Mouse (Mus musculus) ES-CJ7 (cell line): ENCODE data around the gene Tango2.

ENCODE experiments used
- DNase-seq: peaks from one replicate; pipeline ENCODE4 v3.0.0; 2011; ENCODE audit warnings: low read depth, low spot score

Gene Tango2

DNA sequence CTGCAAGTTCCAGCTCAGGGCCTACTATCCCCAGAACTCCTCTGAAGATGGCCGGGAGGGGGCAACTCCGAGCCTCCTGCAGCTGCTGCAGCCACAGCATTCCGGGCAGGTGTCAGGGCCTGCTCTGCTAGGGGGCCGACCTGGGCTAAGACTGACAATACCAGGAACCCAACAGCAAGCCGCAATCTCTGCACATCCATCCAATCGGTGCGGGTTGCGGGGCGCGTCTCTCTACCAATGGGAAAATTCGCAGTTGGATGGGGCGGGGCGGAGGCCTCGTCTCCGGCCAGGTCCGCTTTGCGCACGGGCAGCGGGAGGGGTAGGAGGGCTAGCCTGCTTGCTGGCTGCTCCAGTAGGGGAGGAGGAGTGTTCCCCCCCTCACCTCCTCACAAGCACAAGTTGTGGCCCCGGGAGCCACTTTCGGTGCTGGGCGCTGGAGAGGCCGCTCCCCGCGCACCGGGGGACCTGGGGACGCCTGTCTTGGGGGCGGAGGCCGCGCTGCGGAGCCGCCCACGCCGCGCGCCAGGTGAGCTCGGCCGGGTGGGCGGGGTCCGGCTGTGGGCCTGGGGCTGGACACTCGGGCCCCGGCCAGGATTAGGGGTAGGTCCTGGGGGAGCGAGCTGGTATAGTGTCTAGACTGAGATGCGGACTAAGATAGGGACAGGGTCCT lies at the start of gene Tango2, which contains the start of gene Arvcf:
Gene Tango2, minus strand, starts transcription at position 173 of the 670 bp plus-strand sequence.
Gene Arvcf, plus strand, starts transcription at position 252 of the 670 bp plus-strand sequence.
- DNase-seq, result peak; percentile 94

DNA sequence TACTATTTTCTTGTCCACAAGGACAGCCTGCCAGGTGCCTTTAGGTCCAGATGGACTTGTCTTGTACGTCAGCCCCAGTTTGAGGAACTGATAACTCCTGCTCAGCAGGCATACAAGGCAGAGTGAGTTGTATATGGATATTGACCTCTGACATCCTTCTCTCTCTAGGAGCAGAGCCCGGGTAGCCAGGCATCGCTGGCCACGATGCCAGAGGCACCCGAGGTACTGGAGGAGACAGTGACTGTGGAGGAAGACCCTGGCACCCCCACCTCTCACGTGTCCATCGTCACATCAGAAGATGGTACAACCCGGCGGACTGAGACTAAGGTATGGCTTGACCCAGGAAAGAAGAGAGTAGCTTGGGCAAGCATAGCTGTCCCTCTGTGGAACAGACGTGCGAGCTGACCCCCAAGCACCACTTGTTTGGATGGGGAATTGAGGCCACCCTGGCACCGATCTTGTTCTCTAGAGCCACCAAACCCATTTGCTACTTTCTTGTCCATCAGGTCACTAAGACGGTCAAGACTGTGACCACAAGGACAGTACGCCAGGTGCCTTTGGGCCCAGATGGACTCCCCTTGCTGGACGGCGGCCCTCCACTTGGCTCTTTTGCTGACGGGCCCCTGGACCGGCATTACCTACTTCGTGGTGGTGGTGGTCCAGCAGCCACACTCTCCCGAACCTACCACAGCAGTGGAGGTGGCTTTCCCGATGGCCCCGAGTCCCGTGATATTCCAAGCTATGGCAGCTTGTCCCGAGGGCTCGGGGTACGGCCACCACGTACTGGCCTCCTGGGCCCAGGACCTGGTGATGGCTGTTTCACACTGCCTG lies 49.1 kb upstream of the Tango2 start:
- no peak for DNase-seq

DNA sequence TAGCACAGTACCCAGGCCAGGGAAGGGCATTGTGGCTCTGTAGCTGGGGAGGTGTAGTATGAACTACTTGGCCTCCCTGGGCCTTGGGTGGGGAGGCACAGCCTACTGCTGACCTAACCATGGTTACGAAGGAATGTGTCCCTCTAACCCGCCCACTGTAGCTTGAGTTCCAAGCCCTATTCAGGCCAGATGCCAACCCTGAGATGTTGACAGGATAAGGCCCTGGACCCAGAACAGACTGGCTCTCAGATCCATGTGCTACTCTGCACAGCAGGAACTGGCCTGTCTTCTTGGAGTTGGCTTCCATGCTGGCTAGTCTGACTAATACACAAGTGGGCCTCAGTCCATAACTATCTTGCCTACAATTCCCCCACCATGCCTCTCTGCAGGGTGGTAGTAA lies 48.3 kb upstream of the Tango2 start:
- no peak for DNase-seq

DNA sequence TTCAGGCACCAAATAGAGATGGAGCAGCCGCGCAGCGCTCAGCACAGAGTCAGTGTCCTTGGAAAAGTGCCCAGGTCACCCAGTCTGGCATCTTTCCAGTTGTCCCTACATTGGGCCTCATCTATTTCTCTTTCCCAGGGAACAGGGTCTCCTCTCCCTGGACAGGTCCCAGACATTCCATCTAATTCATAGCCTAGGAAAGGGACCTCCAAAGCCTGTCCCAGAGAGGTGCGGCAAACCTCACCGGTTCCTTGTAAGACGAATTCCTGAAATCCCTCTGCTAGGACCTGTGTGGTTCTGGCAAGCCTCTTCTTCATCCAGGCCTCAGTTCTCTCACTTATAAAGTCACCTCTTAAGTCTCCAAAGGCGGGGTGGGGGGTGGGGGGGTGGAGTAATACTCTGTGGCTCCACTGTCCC lies 47.7 kb upstream of the Tango2 start:
- no peak for DNase-seq

DNA sequence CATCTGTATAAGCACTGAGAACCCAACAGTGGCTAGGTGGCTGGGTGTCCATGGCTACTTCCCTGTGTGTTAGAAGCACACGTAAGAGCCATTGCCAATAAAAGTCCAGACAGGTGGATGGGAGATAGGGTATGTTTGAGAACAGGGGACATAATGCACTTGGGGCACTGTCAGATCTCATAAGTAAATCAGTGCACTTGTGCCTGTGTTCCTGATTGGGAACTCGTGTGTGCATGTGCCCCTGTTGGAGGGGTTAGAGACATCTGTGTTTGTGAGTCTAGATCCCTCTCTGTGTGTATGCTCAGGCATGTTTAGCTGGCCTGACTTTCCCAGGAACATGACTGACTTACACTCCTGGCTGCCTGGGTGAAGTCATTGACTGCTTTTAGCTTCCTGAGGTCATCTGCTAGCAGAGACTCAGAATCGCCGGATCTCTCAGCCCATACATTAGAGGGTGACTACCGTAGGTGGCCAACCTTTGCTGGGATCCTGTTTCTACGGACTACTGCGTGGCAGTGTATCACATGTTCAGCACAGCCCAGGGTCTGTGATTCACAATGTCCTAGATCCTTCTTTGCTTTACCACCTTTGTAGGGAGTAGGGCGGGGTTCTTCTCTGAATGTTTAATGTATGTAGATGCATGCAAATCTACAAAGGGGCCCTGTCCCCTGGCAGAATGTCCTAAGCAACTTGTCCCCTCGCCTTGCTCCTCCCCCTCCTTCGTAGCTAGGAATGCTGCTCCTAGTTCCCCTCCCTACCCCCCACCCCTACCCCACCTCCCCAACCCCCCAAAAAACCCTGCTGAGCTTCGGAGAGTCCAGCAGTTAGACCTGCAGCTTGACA lies 47.1 kb upstream of the Tango2 start:
- peak; percentile 93 for DNase-seq

DNA sequence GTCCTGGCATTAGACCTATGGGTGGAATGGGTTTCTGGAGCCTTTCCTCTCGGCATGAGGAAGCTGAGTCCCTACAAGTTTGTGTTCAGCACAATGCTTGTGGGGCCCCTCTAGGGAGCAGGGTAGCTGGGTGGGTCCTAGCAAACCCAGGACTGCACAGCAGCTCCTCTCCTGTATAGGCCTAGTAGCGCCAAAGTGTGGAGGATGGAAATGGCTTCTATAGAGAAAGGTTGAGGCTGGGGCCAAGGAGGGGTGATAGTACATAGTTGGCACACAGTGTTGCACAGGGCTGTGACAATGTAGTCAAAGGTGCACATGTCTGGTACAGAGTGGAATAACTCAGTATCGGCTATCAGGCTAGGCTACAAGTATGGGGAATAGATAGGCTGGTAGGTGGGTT lies 46.2 kb upstream of the Tango2 start:
- DNase-seq, result no peak

DNA sequence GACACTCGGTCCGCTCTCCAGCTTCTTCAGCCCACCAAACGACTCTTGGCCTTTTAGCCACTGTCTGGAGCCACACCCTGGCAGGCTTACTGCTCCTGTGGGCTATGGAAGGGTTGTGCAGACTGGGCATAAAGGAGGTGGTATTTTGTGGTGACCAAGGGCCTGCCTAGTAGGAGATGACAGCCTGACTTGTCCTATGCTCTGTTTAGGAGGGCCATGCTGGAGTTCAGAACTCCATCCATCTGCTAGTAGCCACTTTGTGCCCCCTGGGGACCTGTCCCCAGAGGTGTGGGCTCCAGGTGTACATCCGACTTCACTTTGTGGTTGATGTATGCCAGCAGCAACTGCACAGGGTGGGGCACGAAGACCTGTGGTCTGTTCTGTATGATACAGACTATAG lies 45.7 kb upstream of the Tango2 start:
- no peak for DNase-seq

DNA sequence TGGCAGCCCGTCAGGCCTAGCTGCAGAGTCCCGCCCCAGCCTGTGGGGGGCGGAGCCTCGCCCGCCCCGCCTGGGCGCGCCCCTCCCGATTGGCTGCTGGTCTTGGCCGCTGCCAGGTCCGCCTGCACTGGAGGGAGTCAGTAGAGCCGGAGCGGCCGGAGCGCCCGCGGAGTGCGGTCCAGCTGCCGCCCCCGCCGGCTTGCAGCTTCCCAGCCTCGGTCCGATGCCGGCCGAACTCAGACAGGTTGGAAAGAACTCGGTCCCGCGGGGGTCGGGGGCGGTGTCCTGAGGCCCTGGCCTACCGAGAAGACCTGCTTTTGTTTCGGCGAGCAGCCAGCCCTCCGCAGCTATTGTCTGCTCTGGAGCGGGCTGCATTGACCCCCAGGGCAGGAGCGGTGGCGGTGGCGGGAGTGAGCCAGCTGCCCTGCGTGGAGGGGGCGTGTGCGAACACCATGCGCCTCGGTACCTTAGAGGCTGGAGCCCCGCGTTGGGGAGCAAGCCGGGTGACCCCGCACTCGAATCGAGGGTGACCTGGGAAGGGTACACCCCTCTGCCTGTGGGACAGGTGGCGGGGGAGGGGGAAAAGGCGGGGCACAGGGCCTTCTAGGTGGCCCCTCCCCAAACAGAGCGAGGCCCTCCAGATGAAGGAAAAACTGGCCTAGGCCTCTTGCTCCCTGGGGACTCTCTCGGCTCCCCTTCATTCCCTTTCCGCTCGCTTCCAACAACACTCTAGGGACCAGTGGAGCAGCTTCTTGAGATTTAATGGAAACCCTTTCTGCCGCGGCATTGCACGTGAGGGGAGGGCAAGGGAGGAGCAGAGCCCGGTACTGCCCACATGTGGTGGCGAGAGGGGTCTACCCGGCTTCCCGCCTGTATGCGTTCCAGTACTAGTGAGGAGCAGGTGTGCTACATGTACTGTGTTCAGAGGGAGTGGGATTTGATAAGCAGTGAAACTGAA lies 44.8 kb upstream of the Tango2 start:
- DNase-seq, result peak; percentile 76

DNA sequence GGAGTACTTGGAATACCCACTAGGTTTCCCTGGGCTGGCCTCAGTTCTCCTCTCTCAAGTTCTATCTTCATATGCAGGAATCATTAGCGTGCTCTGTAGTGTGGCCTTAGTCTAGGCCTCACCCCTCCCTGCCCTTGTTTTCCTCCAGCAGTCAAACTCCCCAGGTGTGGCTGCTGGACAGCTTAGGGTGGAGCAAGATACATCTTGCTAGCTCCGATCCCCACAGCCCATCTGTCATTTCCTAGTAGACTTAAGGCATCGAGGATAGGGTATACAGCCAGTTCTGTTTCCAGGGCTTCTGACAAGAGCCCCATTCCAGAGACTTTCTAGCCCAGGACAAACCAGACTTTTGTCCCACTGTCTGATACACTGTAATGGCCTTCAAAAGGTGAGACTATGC lies 43.8 kb upstream of the Tango2 start:
- DNase-seq, result no peak

DNA sequence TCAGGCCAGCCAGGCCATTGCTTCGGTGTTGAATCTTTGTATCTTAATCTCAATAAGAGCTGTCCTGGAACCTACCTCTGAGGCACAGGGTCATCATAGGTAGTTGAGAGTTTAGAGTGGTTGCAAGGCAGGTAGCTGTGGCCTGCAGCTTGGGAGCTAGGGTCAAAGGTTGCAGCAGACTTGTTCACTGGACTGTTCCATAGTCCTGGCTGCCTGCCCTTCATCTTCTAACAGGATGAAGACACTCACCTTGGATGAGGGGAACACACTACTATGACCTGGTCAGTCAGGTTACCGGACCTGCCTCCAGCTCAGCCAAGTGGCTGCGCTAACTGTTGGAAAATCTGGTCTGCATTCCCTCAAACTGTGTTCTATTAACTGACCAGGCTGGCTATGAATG lies 43.2 kb upstream of the Tango2 start:
- DNase-seq, result no peak

DNA sequence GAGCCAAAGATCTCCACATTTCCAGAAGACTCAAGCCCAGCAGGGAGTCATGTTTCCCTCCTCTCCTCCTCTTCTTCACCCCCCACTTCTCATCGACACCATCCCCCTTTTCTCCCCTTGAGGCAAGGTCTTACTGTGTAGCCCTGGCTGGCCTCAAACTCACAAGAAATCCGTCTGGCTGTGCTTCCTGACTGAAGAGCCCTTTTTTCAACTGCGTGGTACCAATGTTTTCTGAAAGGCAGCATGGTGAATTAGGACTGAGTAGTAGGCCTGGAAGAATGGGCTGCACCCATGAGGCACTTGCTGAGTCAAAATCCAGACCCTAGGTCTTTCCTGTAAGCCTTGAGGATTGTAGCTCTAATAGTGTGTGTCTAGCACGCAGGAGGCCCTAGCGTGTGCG lies 42.5 kb upstream of the Tango2 start:
- DNase-seq, result no peak

DNA sequence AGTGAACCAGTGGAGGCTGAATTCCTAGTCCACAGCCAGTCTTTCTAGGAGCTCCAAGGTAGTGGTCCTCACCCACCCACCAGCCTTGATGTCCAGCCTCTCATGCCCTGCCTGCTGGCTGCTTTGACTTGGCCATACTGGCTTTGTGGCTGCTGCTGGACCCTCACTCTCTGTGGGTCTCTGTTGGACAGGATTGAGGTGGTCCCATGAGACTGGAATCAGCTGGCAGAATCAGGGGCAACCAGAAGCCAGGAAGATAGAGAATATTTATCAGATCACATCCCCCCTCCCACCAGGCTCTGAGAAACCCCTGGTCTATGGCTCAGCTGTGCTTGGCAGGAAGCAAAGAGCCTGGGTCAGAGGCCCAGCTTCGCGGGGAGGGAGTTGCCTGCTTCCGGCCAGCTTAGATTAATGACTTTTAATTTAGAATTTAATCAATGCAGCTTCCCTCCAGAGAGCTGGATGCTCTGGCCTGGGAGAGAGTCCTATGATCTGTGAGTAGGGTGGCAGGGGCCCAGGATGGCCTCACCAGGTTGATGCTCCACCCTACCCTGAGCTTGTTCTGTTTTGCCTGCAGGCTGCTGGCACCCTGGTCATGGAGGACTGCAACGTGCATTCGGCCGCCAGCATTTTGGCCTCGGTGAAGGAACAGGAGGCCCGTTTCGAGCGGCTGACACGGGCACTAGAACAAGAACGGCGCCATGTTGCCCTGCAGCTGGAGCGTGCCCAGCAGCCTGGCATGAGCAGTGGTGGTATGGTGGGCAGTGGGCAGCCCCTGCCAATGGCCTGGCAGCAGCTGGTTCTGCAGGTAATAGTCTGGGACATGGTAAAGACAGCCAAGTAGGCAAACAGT lies 40.9 kb upstream of the Tango2 start:
- DNase-seq, result no peak

DNA sequence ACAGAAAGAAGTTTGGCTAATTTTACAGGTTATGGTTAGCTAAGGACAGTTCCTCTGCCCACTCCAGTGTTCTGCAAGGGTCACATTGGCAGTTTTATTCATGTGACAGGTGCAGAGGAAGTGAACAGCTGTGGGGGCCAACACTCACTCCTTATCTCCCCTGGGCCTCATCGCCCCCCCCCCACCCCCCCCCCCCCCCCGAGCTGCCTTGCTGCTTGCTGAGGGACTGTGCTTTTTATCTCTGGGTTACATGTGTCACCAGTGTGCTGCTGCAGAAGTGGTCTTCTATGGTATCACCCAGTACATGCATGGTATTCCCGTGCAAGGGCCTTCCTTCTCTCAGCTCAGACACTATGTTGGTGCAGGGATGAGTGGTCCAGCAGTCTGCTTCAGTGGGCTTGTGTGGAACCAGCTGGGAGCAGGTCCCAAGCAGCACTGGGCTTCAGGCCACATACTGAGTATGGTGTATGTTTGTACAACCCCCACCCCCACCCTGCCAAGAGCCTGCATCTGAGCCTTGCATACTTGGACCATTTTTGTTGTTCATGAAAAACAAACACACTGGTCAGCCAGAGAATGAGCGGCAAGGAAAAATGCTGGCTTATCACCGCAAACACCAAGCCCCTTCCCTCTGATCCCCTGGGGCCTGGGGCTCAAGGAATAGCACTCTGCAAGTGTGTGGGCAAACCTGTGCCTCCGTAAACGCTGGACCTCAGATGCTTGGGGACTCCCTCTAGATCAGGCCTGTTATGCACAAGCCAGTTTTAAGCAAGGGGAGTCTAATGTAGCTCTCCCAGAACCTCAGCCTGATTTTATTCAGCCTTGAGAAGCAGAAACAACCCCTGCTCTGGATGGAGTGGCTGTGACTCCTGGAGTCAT lies 40.0 kb upstream of the Tango2 start:
- DNase-seq, result no peak

DNA sequence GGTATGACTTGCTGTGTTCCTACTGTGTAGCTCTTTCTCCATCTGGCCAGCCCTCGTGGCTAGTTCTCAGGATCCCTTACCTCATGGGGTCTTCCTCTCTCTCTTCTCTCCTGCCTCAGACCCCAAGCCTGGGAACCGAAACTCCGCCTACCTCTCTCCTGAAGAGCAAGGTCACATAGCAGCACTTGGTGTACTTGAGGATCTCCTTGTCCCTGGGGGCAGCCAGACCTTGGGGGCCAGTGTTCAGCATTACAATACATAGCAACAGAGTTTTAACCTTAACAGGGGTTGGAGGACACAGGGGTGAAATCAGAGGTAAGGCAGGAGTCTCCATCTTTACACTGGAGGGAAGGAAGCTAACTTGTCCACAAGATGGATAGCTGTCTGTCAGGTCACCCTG lies 39.1 kb upstream of the Tango2 start:
- DNase-seq, result peak; percentile 81

DNA sequence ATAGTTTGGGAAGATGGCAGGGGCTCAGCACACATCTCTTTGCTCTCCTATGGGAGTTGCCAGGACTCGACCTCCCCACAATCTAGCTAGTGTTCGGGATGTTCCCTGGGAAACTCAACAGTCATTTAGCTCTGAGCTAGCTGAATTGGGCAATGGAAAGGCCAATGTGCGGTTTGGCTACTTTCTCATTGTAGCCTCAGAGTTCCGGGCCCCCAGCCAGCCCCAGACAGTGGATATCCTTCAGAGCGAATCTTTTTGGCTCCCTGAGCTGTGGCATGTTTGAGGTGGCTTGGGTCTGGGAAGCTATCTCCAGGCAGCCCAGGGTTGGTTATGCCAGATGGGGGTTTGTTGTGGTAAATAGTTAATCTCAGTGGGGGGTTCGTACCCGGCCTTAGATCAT lies 38.5 kb upstream of the Tango2 start:
- DNase-seq, result no peak

DNA sequence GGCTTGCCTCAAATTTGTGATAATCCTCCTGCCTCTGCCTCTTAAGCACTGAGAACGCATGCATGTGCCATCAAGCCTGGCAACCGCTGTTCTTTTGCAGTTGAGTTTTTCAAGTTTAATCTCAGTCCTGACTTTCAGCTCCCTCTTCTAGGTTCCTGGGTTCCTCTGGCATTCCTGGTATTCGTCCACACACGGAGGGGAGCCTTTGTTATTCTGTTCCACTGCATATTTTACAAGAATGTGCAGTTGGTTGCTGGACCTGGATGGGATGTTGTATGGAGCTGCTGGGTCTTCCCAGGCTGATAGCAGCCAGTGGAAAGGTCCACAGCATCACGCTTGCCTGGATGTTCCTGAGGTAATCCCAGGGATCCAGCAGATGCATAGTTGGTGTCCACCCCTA lies 37.5 kb upstream of the Tango2 start:
- DNase-seq, result peak; percentile 46

DNA sequence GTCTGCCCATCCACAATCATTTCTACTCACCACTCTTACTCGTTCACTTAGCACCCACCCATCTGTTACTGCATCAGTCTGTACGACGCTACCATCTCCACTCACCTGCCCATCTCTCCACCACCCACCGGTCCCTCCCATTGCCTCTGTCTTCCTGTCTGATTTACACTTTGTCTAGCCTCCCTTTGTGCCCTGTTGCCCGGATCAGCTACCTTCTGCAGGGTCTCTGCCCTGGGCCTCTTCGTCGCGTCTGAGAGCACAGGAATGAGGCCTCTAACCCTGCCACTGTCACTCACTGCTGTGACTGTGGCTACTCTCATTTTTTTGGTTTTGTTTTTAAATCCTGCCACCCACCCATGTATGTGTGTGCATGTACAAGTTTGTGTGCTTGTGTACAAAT lies 36.8 kb upstream of the Tango2 start:
- DNase-seq, result no peak

DNA sequence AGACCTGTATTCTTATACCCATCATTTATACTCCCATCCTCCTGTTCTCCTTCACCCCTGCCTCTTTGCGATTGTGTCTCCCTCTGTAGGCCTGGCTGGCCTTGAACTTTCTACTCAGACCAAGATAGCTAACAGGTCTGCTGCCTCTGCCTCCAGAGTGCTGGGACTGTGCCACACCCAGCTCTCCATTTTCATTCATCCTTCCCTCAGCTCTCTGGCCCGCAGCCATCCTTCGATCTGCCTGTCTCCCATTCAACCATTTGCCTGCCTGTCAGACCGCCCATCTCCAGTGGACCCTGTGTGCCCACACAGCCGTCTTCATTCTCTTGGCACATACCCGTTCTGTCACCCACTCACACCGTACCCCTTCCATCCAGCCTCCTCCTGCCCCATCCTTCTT lies 36.3 kb upstream of the Tango2 start:
- peak; percentile 69 for DNase-seq

DNA sequence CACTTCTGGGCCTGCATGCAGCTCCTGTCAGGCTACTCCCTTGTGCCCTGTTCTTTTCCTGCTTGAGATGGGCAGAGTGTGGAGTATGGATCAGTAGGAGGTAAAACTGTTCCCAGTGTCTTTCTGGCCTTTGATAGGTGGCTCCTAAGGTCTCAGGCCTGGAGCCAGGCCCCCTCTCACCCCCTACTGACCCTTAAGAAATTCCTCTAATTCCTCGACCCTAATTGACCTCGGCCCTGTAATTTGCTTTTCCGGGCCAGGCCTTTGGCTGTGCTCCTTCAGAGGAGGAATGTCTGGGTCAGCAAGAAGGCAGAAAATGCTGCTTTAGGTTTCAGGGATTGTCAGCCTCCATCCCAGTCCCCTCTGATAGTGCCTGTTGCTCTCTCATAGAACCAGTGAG lies 35.9 kb upstream of the Tango2 start:
- no peak for DNase-seq
